Mouse (Mus musculus) stomach, postnatal 0 days (tissue): Measurements from ENCODE around the gene Rbm17. TPM values are rescaled to one million over a fixed set of nuclear protein-coding genes. Genes with fewer than 3 reads are reported as not detected.
A peak's percentile ranks its signal among the peaks of the same experiment; 100 is the strongest.

Experiments
- ATAC-seq: fragments of 200-750 bp; cut with Nextera tagmentation; 2 replicates; pipeline ENCODE4 v1.8.0; 2017; ENCODE audit not compliant: low FRiP score, low TSS enrichment
- DNase-seq: peaks from one replicate; pipeline ENCODE4 v3.0.0-alpha.2; 2016; ENCODE audit warnings: low spot score
- H3K27ac ChIP-seq: fragments of 300-500 bp; sonication (generic); replicated peaks from 2 replicates; pipeline ENCODE4 v1.5.1; 2014; ENCODE audit warnings: mild to moderate bottlenecking, control low read depth
- H3K27me3 ChIP-seq: fragments of 300-500 bp; sonication (generic); 2 replicates; pipeline ENCODE4 v1.6.1; 2014; ENCODE audit warnings: low read length; ENCODE audit not compliant: control insufficient read depth, insufficient read depth
- H3K36me3 ChIP-seq: fragments of 300-500 bp; sonication (generic); 2 replicates; pipeline ENCODE4 v1.6.1; 2014; ENCODE audit warnings: low read length, mixed read lengths; ENCODE audit not compliant: control insufficient read depth, insufficient read depth
- H3K4me1 ChIP-seq: fragments of 300-500 bp; sonication (generic); replicated peaks from 2 replicates; pipeline ENCODE4 v1.6.1; 2014; ENCODE audit warnings: antibody characterized with exemption; ENCODE audit not compliant: control insufficient read depth, insufficient read depth
- H3K4me2 ChIP-seq: fragments of 300-500 bp; sonication (generic); replicated peaks from 2 replicates; pipeline ENCODE4 v1.6.1; 2014; ENCODE audit warnings: low read depth, mild to moderate bottlenecking, control low read depth, moderate library complexity
- H3K4me3 ChIP-seq: fragments of 300-500 bp; sonication (generic); 2 replicates; pipeline ENCODE4 v1.5.1; 2014; ENCODE audit warnings: low read depth, low read length, control low read depth
- H3K9ac ChIP-seq: fragments of 300-500 bp; sonication (generic); 2 replicates; pipeline ENCODE4 v1.6.1; 2014; ENCODE audit warnings: mild to moderate bottlenecking, low read length, control low read depth, mixed read lengths
- H3K9me3 ChIP-seq: fragments of 300-500 bp; sonication (generic); 2 replicates; pipeline ENCODE4 v1.6.1; 2016; ENCODE audit warnings: low read length; ENCODE audit not compliant: control insufficient read depth
- CTCF ChIP-seq: IDR thresholded peaks from 2 replicates; pipeline ENCODE4 v1.5.1; 2016; ENCODE audit warnings: antibody characterized with exemption, low read depth, mild to moderate bottlenecking, moderate library complexity
- EP300 ChIP-seq: optimal IDR thresholded peaks from 2 replicates; pipeline ENCODE3; 2016; ENCODE audit warnings: antibody characterized with exemption
- WGBS: fragments of 180-500 bp; shearing (Covaris S2); extraction: QIAGEN DNeasy Blood & Tissue Kit; methylation state at CpG from one replicate; pipeline ENCODE4 v1.1.7; 2014; 5-methylcytosine and 5-hydroxymethylcytosine counted together
- polyA plus RNA-seq: library from polyadenylated mRNA; unstranded; fragments of >200 nt; fragmentation: Nextera tagmentation; extraction: Ambion mirVana; gene quantifications from 2 replicates; pipeline ENCODE4 v1.2.1, GENCODE M21; 2015

The Rbm17 gene
- polyA plus RNA-seq, 1 experiment from 2014 or later = 62.2 TPM

- H3K27ac ChIP-seq = no peak overlapping the region
- WGBS = 86% methylated on average over 10 of the region's 10 CpGs
- no peaks in the 10 kb centered on the region for H3K36me3 ChIP-seq
- no peaks in the 10 kb centered on the region for H3K9me3 ChIP-seq
- DNase-seq (no peak), ATAC-seq (no peak)
- H3K27me3 ChIP-seq = no peaks in the 10 kb centered on the region
- no peak overlapping the region for H3K4me2 ChIP-seq
- H3K4me3 ChIP-seq = no peak overlapping the region
- peaks cover 5% of the 10 kb centered on the region; the same call in 1 of the 2 replicates for H3K4me1 ChIP-seq
- H3K9ac ChIP-seq = no peak overlapping the region
- TF ChIP-seq CTCF (no peak), EP300 (no peak)
These were observed 55.4 kb downstream of the Rbm17 start for GRCm38 (mm10) chr2:11548508-11548907.

GRCm38 (mm10) chr2:11547609-11548008, 56.3 kb downstream of the Rbm17 start:
- Histone ChIP-seq H3K36me3 (no peaks in the 10 kb centered on the region), H3K9ac (no peak overlapping the region), H3K4me1 (peaks cover 2% of the 10 kb centered on the region; the same call in 1 of the 2 replicates), H3K9me3 (no peaks in the 10 kb centered on the region), H3K27ac (no peak overlapping the region), H3K4me2 (no peak overlapping the region), H3K4me3 (no peak overlapping the region), H3K27me3 (no peaks in the 10 kb centered on the region)
- 60% methylated on average over 2 of the region's 2 CpGs for WGBS
- DNase-seq (no peak), ATAC-seq (no peak; the same call in 1 of the 2 replicates)
- TF ChIP-seq EP300 (no peak), CTCF (peak; percentile 55)

GRCm38 (mm10) chr2:11546091-11546490, 57.9 kb downstream of the Rbm17 start:
- no peaks in the 10 kb centered on the region for H3K27me3 ChIP-seq
- H3K27ac ChIP-seq = no peak overlapping the region
- DNase-seq (no peak), ATAC-seq (no peak)
- no peak overlapping the region for H3K4me3 ChIP-seq
- H3K9ac ChIP-seq = no peak overlapping the region
- TF ChIP-seq EP300 (no peak), CTCF (no peak)
- H3K36me3 ChIP-seq = no peaks in the 10 kb centered on the region
- 76% methylated on average over 8 of the region's 8 CpGs for WGBS
- no peak overlapping the region for H3K4me2 ChIP-seq
- H3K4me1 ChIP-seq = no peaks in the 10 kb centered on the region
- no peaks in the 10 kb centered on the region for H3K9me3 ChIP-seq

GRCm38 (mm10) chr2:11545380-11545779, 58.6 kb downstream of the Rbm17 start:
- H3K9me3 ChIP-seq = no peaks in the 10 kb centered on the region
- no peaks in the 10 kb centered on the region for H3K36me3 ChIP-seq
- H3K4me2 ChIP-seq = no peak overlapping the region
- ATAC-seq (peak; percentile 27; the same call in 1 of the 2 replicates), DNase-seq (no peak)
- H3K4me3 ChIP-seq = no peak overlapping the region
- H3K27me3 ChIP-seq = no peaks in the 10 kb centered on the region
- 29% methylated on average over 1 of the region's 1 CpGs for WGBS
- TF ChIP-seq EP300 = no peak
- TF ChIP-seq CTCF = no peak
- no peaks in the 10 kb centered on the region for H3K4me1 ChIP-seq
- H3K9ac ChIP-seq = no peak overlapping the region
- no peak overlapping the region for H3K27ac ChIP-seq

- H3K4me3 ChIP-seq = no peak overlapping the region
- WGBS = 74% methylated on average over 5 of the region's 5 CpGs
- no peaks in the 10 kb centered on the region for H3K27me3 ChIP-seq
- ATAC-seq (no peak), DNase-seq (no peak)
- H3K27ac ChIP-seq = no peak overlapping the region
- TF ChIP-seq EP300 = no peak
- TF ChIP-seq CTCF = no peak
- no peaks in the 10 kb centered on the region for H3K4me1 ChIP-seq
- H3K36me3 ChIP-seq = no peaks in the 10 kb centered on the region
- no peak overlapping the region for H3K9ac ChIP-seq
- H3K9me3 ChIP-seq = no peaks in the 10 kb centered on the region
- no peak overlapping the region for H3K4me2 ChIP-seq
These were observed 59.6 kb downstream of the Rbm17 start for GRCm38 (mm10) chr2:11544342-11544741.

- H3K4me1 ChIP-seq = no peaks in the 10 kb centered on the region
- H3K9me3 ChIP-seq = no peaks in the 10 kb centered on the region
- 71% methylated on average over 7 of the region's 7 CpGs for WGBS
- ATAC-seq (no peak), DNase-seq (no peak)
- TF ChIP-seq CTCF (0 out of 2 replicates have a peak, but pooled peaks have one; percentile 29), EP300 (no peak)
- no peaks in the 10 kb centered on the region for H3K36me3 ChIP-seq
- no peak overlapping the region for H3K9ac ChIP-seq
- no peak overlapping the region for H3K4me2 ChIP-seq
- H3K4me3 ChIP-seq = no peak overlapping the region
- H3K27me3 ChIP-seq = no peaks in the 10 kb centered on the region
- H3K27ac ChIP-seq = no peak overlapping the region
These were observed 60.8 kb downstream of the Rbm17 start for GRCm38 (mm10) chr2:11543158-11543557.
